Mouse (Mus musculus) spleen, adult 2 months (tissue): Measurements from ENCODE around the gene Bcl3.

Source experiments
- CTCF ChIP-seq: fragments of 200-500 bp; IDR thresholded peaks from 2 replicates; pipeline ENCODE4 v1.5.1; 2011; ENCODE audit warnings: mild to moderate bottlenecking, inconsistent platforms; ENCODE audit not compliant: insufficient read depth, insufficient read length, insufficient replicate concordance; ENCODE audit errors: extremely low read depth
- POLR2A ChIP-seq: fragments of 200-500 bp; IDR thresholded peaks from 2 replicates; pipeline ENCODE4 v1.6.1; 2011; ENCODE audit warnings: low read depth, low read length, inconsistent platforms

DNA sequence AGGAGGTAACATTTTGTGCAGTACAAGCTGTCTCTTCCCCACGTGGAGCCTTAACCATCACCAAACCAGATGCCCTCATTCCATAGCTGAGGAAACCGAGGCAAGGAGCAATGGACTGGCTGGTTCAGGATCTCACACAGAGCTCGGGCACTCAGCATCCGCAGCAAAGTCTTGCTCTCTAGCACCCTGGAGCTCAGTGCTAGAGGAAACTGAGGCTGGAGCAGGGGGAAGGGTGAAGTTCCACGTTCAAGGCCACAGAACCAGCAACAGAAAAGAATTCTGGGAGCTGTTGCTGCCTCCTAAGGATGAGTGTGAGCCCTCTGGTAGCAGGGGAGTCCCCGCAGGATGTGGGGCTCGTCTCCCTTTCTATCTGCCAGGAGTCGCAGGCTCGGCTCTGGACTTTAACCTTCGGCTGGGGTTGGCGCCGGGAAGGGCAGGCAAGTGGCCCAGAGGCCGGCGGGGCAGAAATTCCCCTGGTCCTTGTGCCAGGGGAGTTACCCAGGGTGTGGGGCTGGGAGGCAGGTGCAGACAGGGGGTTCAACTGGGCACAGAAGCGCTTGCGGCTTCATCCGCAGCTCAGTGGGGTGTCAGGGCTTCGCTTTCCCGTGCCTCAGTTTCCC is 20.4 kb upstream of the Bcl3 start:
- TF ChIP-seq CTCF = no peak
- no peak for TF ChIP-seq POLR2A
